Mouse (Mus musculus): ENCODE results near the gene Stx4a.
"Not testable (repeated sequence)": the region's sequence is repeated elsewhere in the genome, so short reads cannot be mapped to it uniquely, and the experiment has no call there.

The Stx4a gene

DNA sequence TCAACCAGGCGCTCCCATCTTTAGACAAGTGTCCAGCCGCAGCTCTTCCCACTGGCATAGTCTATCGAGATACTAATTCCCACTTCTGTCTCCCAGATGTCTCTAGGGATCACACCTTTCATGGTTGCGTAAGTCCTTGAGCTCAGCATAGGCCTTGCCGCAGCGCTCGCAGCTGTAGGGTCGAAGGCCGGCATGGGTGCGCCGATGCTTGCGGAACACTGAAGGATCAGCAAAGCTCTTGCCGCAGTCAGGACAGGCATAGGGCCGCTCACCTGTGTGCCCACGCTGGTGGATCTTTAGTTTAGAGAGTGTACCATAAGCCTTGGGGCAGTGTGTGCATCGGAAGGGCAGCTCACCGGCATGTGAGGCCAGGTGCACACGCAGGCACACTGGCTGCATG, 43.5 kb downstream of the Stx4a start:
- DNase-seq (ENCODE audit: low read depth, low spot score): no peak

DNA sequence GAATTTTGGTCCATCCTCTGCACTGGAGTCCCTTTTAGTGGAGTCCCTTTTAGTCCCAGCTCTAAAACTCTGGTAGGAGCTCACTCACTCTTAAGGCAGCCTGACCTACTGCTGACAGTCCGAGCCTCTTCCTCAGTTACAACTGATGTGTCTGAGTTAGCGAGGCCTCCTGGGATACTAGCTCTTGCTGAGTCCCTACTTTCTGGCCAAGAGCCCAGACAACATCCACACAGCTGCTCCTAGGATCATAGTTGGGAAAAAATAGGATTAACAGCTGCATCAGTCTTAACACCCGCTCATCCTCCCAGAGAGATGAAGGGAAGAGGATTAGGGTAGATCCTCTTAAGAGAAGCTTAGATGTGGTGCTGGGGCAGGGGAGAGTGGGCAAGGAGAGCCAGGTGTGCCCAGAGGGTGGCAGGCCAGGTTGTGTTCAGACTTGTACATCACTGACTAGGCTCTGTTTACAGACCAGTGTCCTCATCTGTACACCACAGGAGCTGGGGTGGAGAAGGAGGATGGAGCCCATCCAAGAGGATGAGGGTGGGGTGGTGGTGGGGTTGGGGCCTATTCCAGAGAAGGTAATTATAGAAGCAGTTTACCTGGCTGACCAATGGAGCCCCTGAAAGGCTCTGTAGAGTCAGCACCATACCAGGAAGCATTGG, 45.2 kb downstream of the Stx4a start:
- peak; percentile 93 for DNase-seq (ENCODE audit: low read depth, low spot score)

- no peak for DNase-seq (ENCODE audit: low read depth, low spot score)
Measured at GRCm38 (mm10) chr7:127870136-127870821, 46.2 kb downstream of the Stx4a start.

DNA sequence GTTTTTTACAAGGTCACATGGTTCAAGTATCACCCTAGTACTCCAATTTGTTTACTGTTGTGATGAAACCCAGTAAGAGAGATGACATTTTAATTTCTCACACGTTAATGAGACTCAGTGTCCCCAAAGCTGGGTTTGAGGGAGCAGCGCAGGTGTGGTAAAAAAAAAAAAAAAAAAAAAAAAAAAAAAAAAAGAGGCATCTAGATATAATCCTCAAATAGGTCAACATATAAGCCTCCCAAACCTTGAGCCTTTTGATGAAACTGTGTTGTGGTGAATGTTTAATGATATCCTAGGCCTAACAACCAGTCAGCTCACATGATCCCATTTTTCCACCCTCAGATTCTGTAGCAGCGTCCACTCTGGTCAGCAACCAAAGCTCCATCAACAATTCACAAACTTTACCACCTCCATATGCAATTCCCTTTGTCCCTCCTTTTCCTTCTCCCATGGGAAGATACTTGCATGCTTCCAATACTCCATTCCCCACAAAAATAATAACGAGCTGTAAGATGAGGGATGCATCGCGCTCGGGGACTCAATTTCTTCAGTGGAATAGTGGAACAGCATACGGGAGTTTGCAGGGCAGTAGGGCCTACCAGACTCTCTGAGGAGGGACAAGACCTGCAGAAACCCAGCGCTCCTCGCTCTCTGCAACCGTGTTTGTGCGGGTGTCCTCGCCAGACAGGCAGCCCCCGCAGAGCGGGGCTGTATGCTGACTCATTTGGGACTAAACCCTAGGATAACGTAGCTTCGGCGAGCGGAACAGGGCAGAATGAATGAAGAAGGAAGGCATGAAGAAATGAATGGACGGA, 50.9 kb downstream of the Stx4a start:
- DNase-seq (ENCODE audit: low read depth, low spot score): no peak

DNA sequence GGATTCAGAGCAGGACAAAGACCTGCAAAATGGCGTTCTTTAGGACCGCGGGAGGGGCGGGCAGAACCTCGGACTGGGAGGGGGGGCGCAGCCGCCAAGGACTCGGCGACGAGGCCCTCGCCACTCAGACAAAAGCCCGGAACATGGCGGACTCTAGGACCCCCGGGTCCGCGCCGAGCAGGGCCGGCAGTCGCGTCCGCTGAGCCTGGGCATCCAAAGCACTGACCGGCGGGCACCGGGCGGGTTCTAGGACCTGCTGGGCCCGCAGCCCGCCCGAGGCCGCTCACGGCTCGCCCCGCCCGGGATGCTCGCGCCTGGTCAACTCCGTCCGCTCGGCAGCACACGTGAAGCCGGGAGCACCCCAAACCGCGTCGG, 51.5 kb downstream of the Stx4a start:
- peak; percentile 90 for DNase-seq (ENCODE audit: low read depth, low spot score)

DNA sequence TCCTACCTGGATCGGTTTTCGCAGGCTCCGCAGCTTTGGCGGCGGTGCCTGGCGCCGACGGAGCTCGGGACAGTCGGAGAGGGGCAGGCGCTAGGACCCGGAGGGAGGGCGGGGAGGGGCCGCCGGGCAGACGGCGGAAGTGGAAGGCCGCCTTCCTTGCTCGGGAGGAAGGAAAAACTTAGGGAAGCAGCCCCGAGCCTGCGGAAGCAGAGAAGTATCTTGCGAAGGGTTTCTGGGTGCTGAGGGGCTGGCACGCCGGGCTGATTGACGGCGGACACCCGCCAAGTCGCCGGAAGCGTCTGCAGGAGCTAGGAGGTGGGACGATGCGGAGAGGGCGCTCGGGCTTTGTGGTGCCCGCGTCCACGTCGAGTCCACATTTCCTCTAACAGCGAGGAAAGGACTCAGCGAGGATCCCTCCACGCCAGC, 52.0 kb downstream of the Stx4a start, which contains the start of gene Zfp646:
TSS of gene Zfp646 (plus strand) at position 181 of the 426 bp plus-strand sequence.
- DNase-seq (ENCODE audit: low read depth, low spot score): peak; percentile 85

- peak; percentile 94 for DNase-seq (ENCODE audit: low read depth, low spot score)
Measured at GRCm38 (mm10) chr7:127876467-127877348, 52.6 kb downstream of the Stx4a start, which contains the start of gene Zfp668. Gene Zfp668, minus strand, starts transcription at chr7:127876828.

DNA sequence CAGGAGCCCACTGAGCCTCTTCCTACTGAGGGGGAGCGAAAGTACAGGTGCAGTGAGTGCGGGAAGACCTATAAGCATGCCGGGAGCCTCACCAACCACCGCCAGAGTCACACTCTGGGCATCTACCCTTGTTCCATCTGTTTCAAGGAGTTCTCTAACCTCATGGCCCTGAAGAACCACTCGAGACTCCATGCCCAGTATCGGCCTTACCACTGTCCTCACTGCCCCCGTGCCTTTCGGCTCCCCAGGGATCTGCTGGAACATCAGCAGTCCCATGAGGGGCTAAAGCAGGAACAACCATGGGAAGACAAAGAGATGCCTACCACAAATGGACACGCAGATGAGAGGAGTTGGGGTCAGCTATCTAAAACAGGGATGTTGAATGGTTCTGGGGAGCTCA, 55.2 kb downstream of the Stx4a start:
- no peak for DNase-seq (ENCODE audit: low read depth, low spot score)

- no peak for DNase-seq (ENCODE audit: low read depth, low spot score)
Measured at GRCm38 (mm10) chr7:127880431-127880830, 56.3 kb downstream of the Stx4a start.

- no peak for DNase-seq (ENCODE audit: low read depth, low spot score)
Measured at GRCm38 (mm10) chr7:127885951-127886350, 61.9 kb downstream of the Stx4a start.

GRCm38 (mm10) chr7:127886551-127886950, 62.5 kb downstream of the Stx4a start:
- no peak for DNase-seq (ENCODE audit: low read depth, low spot score)

DNA sequence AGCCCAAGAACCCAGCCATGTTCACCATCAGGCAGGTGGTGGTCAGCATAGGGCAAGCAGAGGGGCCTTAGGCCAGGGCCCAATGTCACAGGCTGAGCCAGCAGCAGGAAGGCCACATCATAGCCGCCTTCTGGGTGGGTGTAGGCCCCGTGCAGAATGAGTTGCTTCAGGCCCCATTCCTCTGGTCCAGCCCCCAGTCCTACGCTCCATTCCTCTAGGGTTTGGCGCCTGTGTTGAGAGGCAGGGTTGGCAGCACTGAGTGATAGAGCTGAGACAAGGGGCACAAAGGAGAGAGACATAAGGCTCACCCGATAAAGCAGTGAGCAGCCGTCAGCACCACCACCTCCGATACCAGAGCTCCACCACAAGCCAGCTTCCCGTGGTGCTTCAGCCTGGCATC, 63.1 kb downstream of the Stx4a start:
- DNase-seq (ENCODE audit: low read depth, low spot score): no peak

DNA sequence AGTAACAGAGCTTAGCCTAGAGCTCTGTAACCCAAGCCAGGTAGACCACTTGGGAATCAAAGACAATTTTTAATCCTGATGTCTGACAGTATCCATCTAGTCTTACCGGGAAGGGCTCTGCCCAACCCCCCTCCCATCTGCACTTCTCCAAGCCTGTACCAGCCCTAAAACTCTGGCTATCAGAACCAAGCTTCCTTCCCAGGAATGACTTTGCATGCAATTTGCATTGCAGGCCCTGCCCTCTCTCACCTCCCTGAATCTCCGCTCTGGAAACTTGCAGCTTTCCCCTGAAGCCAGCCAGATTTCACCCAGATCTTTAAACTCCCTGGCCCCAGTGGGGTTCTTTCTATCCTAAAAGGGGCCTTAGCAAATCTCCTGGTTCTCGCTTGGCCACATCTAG, 63.7 kb downstream of the Stx4a start:
- DNase-seq (ENCODE audit: low read depth, low spot score): no peak

- DNase-seq (ENCODE audit: low read depth, low spot score): no peak
Measured at GRCm38 (mm10) chr7:127888821-127889220, 64.7 kb downstream of the Stx4a start.

- no peak for DNase-seq (ENCODE audit: low read depth, low spot score)
Measured at GRCm38 (mm10) chr7:127890798-127891197, 66.7 kb downstream of the Stx4a start, which contains the start of gene Prss53. Gene Prss53, minus strand, starts transcription at chr7:127890970.

GRCm38 (mm10) chr7:127894480-127894879, 70.4 kb downstream of the Stx4a start:
- no peak for DNase-seq (ENCODE audit: low read depth, low spot score)

DNA sequence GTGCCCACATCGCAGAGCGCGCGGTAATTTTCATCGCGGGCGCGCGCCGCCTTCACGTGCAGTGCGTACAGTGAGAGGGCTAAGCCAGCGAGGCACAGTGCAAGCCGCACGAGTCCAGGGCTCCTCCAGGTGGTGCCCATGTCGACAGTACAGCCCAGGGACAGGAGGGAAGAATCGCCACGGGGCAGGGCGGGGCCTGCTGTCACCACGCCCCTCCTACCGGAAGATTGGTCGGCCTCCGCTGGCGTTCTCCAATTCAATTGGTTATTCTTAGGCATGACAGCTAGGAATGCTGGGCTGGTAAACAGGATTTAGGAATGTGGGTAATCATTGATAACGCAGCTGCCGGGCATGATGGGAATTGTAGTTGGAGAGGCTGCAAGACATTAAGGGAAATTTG, 71.3 kb downstream of the Stx4a start, which contains the start of the genes Gm21974 and Vkorc1:
TSS of gene Gm21974 (minus strand) at position 13 of the 400 bp plus-strand sequence.
TSS of gene Vkorc1 (minus strand) at position 176 of the 400 bp plus-strand sequence.
- peak; percentile 89 for DNase-seq (ENCODE audit: low read depth, low spot score)

GRCm38 (mm10) chr7:127895891-127896290, 71.8 kb downstream of the Stx4a start:
- not testable (repeated sequence) for DNase-seq (ENCODE audit: low read depth, low spot score)

- peak; percentile 49 for DNase-seq (ENCODE audit: low read depth, low spot score)
Measured at GRCm38 (mm10) chr7:127896384-127896783, 72.3 kb downstream of the Stx4a start.

DNA sequence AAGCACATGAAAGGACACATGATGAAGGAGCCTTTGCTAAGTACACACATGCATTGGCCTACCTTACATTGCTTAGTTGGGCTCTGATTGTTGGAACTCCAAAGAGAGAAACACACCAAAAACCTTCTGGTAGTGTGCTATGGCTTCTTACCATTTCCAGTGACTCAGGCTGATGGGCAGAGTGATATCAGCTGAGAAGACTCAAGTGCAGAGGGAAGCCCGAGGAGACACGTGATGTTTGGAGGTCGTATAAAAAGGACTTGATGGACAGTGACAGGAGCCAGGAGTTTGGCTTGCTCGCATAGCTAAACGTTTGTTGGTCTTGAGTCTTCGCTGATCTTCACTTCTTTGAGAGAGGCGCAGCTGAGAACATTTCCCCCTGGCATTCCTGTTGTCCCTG, 73.4 kb downstream of the Stx4a start:
- no peak for DNase-seq (ENCODE audit: low read depth, low spot score)
